ENCODE assay signal across 17 mouse cellular contexts in genomic region chr3:53988796-53989195, GRCm38 (mm10).
A peak's percentile ranks its signal among the peaks of the same experiment; 100 is the strongest.
DNase-seq lines count a peak whose midpoint lies in the region; ATAC-seq and TF ChIP-seq lines count a peak whose summit lies in the region.
"Had no signal": no experiment of that assay in that cellular context is flagged by ENCODE, and none has a peak within 500 bp of the region (broad histone marks: within the 10 kb centered on the region; RNA-seq: fewer than 3 reads in every experiment).

No protein-coding gene starts in this region.

- no peaks in the 10 kb centered on the region for H3K4me1 ChIP-seq in heart, adult 2 months (ENCODE audit: control insufficient read depth, insufficient read depth, low read length)
- H3K4me1 ChIP-seq: embryonic facial prominence, embryonic 13.5 days; limb, embryonic 12.5 days; neural tube, embryonic 12.5 days had no signal

- ATAC-seq in frontal cortex, adult (ENCODE audit: low TSS enrichment): peak; percentile 88
- ATAC-seq: hindbrain, postnatal 0 days had no signal

- H3K4me3 ChIP-seq in left cerebral cortex, adult 2 months: no peak overlapping the region
- no peak overlapping the region for H3K4me3 ChIP-seq in heart, adult 2 months
- H3K4me3 ChIP-seq: embryonic facial prominence, embryonic 13.5 days; limb, embryonic 12.5 days; neural tube, embryonic 12.5 days had no signal

- TF ChIP-seq CTCF in left cerebral cortex, adult 2 months (IDR thresholded peaks at IDR 0.05): no peak
- no peak for TF ChIP-seq CTCF in heart, adult 2 months (IDR thresholded peaks at IDR 0.05)

- H3K9ac ChIP-seq in heart, adult 2 months (ENCODE audit: low read depth, low read length): no peak overlapping the region
- H3K9ac ChIP-seq: embryonic facial prominence, embryonic 13.5 days; limb, embryonic 12.5 days; neural tube, embryonic 12.5 days had no signal

- intact Hi-C loops in left cerebral cortex, adult 2 months (cut with DNase I): no loop called here
- intact Hi-C loops in left cerebral cortex, postnatal 4 days (cut with DNase I): no loop called here
- intact Hi-C loops in left cerebral cortex, postnatal 25 days (cut with DNase I): no loop called here
- intact Hi-C loops in heart, adult 2 months (cut with DNase I): no loop called here

- no peak for TF ChIP-seq POLR2A in heart, adult 2 months (IDR thresholded peaks at IDR 0.05; ENCODE audit: insufficient read depth, low read depth, low read length)

- no peaks in the 10 kb centered on the region for H3K36me3 ChIP-seq in splenic B cell, adult 2 months (ENCODE audit: control insufficient read depth, insufficient read depth, low read length, poor library complexity, severe bottlenecking)
- no peaks in the 10 kb centered on the region for H3K36me3 ChIP-seq in heart, adult 2 months (ENCODE audit: control insufficient read depth, insufficient read depth, low read length)
- H3K36me3 ChIP-seq: embryonic facial prominence, embryonic 13.5 days; limb, embryonic 12.5 days; neural tube, embryonic 12.5 days had no signal

- DNase-seq in frontal cortex, postnatal 10 days (ENCODE audit: low spot score in 2 of 2): no peak
- DNase-seq in left cerebral cortex, adult 2 months (ENCODE audit: extremely low spot score in 1 of 2, low spot score in 2 of 2): peak in 1 of 2 experiments; percentile 19
- no peak for DNase-seq in left cerebral cortex, postnatal 4 days
- peak; percentile 18 to 63 for DNase-seq in left cerebral cortex, postnatal 25 days (ENCODE audit: low spot score in 2 of 2)
- peak; percentile 40 for DNase-seq in splenic B cell, adult 2 months (ENCODE audit: low read depth, low spot score)
- DNase-seq in embryo, embryonic 9.5 days (ENCODE audit: extremely low spot score): no peak
- no peak for DNase-seq in heart, adult 2 months
- DNase-seq: adrenal gland, postnatal 10 days; gastrocnemius, postnatal 25 days; kidney, postnatal 25 days; thymus, adult 2 months had no signal

- H3K27me3 ChIP-seq in splenic B cell, adult 2 months (ENCODE audit: control insufficient read depth, insufficient read depth, low read length, poor library complexity, severe bottlenecking): no peaks in the 10 kb centered on the region
- no peaks in the 10 kb centered on the region for H3K27me3 ChIP-seq in heart, adult 2 months (ENCODE audit: control insufficient read depth, insufficient read depth, low read length)
- H3K27me3 ChIP-seq: embryonic facial prominence, embryonic 13.5 days; limb, embryonic 12.5 days; neural tube, embryonic 12.5 days had no signal

- peak overlapping the region; percentile 38 for H3K27ac ChIP-seq in left cerebral cortex, adult 2 months
- H3K27ac ChIP-seq in heart, adult 2 months: no peak overlapping the region
- H3K27ac ChIP-seq: embryonic facial prominence, embryonic 13.5 days; hindbrain, postnatal 0 days; limb, embryonic 12.5 days; macrophage; neural tube, embryonic 12.5 days had no signal

- no peak for TF ChIP-seq EP300 in heart, adult 2 months (IDR thresholded peaks at IDR 0.05; ENCODE audit: insufficient read depth, low read depth, low read length)

- WGBS in heart, adult 2 months: 78% methylated on average over 9 of the region's 9 CpGs

- no peaks in the 10 kb centered on the region for H3K79me2 ChIP-seq in heart, adult 2 months (replicated peaks; ENCODE audit: control insufficient read depth, insufficient read depth, low read length)

Comparison
In these comparisons a context has a peak if more than half of its experiments do, and no peak if none do; other contexts are left out.
1. DNase-seq: peak in left cerebral cortex, postnatal 25 days (2 of 2) and splenic B cell, adult 2 months (single experiment); none in frontal cortex, postnatal 10 days (0 of 2), left cerebral cortex, postnatal 4 days (single experiment), embryo, embryonic 9.5 days (single experiment) and heart, adult 2 months (0 of 2).